Mouse (Mus musculus): Measurements from ENCODE around the gene Hoxa9.

- TF ChIP-seq CTCF (IDR thresholded peaks at IDR 0.05; ENCODE audit: low read depth, low read length) (no peak), POLR2A (IDR thresholded peaks at IDR 0.05; ENCODE audit: extremely low read depth, insufficient read depth, low read length) (no peak)
These were observed 2.9 kb upstream of the Hoxa9 start for GRCm38 (mm10) chr6:52233546-52234427.

All from liver, adult 2 months (tissue).